Mouse (Mus musculus) heart, embryonic 11.5 days (tissue): ENCODE data around the gene Gm8298. TPM values are rescaled to one million over a fixed set of nuclear protein-coding genes. Genes with fewer than 3 reads are reported as not detected.
"Not testable (repeated sequence)": the region's sequence is repeated elsewhere in the genome, so short reads cannot be mapped to it uniquely, and the experiment has no call there.

Experiments used
- ATAC-seq: fragments of 200-750 bp; cut with Nextera tagmentation; replicated peaks from 2 replicates; pipeline ENCODE4 v1.8.0; 2017; ENCODE audit warnings: moderate library complexity; ENCODE audit not compliant: insufficient number of reproducible peaks, low FRiP score, low TSS enrichment
- H3K27ac ChIP-seq: fragments of 300-500 bp; sonication (generic); 2 replicates; pipeline ENCODE4 v1.5.1; 2014; ENCODE audit warnings: mild to moderate bottlenecking, low read depth, low read length
- H3K27me3 ChIP-seq: fragments of 300-500 bp; sonication (generic); 2 replicates; pipeline ENCODE4 v1.6.1; 2014; ENCODE audit warnings: mild to moderate bottlenecking, low read length, mixed read lengths; ENCODE audit not compliant: control insufficient read depth, insufficient read depth
- H3K36me3 ChIP-seq: fragments of 300-500 bp; sonication (generic); 2 replicates; pipeline ENCODE4 v1.6.1; 2014; ENCODE audit warnings: mild to moderate bottlenecking, low read length, moderate library complexity, mixed read lengths; ENCODE audit not compliant: control insufficient read depth, insufficient read depth
- H3K4me1 ChIP-seq: fragments of 300-500 bp; sonication (generic); 2 replicates; pipeline ENCODE4 v1.6.1; 2014; ENCODE audit warnings: low read length; ENCODE audit not compliant: control insufficient read depth, insufficient read depth
- H3K4me2 ChIP-seq: fragments of 300-500 bp; sonication (generic); 2 replicates; pipeline ENCODE4 v1.6.1; 2014; ENCODE audit warnings: mild to moderate bottlenecking, moderate library complexity
- H3K4me3 ChIP-seq: fragments of 300-500 bp; sonication (generic); 2 replicates; pipeline ENCODE4 v1.5.1; 2014; ENCODE audit warnings: low read depth, low read length
- H3K9ac ChIP-seq: fragments of 300-500 bp; sonication (generic); 2 replicates; pipeline ENCODE4 v1.6.1; 2014; ENCODE audit warnings: mild to moderate bottlenecking, low read depth, low read length, moderate library complexity
- H3K9me3 ChIP-seq: fragments of 300-500 bp; sonication (generic); replicated peaks from 2 replicates; pipeline ENCODE4 v1.6.1; 2016; ENCODE audit warnings: low read length; ENCODE audit not compliant: control insufficient read depth
- WGBS: fragments of 180-500 bp; shearing (Covaris S2); extraction: QIAGEN DNeasy Blood & Tissue Kit; methylation state at CpG from one replicate; pipeline ENCODE4 v1.1.7; 2014; ENCODE audit not compliant: insufficient replicate concordance; 5-methylcytosine and 5-hydroxymethylcytosine counted together
- polyA plus RNA-seq: library from polyadenylated mRNA; unstranded; fragments of >200 nt; fragmentation: Nextera tagmentation; extraction: Ambion mirVana; gene quantifications from 2 replicates; pipeline ENCODE4 v1.2.1, GENCODE M21; 2014

The Gm8298 gene
- not detected in 2 replicates for polyA plus RNA-seq

DNA sequence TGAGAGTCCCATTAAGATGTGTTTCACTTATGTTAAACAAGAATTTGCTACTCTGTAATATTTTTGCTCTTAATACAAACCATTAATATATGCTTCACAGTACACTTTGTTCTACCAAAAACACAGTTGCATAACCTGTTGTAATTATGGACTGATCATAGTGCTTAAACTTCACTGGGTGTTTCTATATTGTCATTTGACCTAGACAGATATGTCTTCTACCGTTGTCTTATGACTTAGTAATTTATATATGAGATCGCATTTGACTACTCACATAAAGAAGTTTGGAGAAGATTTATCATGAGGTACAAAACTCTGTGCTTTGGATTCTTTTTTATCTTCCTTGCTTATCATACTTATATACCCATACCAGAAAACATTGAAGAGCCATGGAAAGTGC, at the start of gene Gm8298:
Gene Gm8298 (plus strand): TSS at position 301 of the 400 bp plus-strand sequence.
- H3K36me3 ChIP-seq = no peaks in the 10 kb centered on the region
- H3K9ac ChIP-seq = no peak within 1 kb of the TSS
- no peak within 1 kb of the TSS for H3K27ac ChIP-seq
- H3K4me2 ChIP-seq = no peak within 1 kb of the TSS
- H3K4me1 ChIP-seq = no peaks in the 10 kb centered on the region
- no peak within 1 kb of the TSS for H3K4me3 ChIP-seq
- H3K27me3 ChIP-seq = no peaks in the 10 kb centered on the region
- 87% methylated on average over 2 of the region's 2 CpGs for WGBS
- ATAC-seq = no peak
- H3K9me3 ChIP-seq = no peaks in the 10 kb centered on the region

DNA sequence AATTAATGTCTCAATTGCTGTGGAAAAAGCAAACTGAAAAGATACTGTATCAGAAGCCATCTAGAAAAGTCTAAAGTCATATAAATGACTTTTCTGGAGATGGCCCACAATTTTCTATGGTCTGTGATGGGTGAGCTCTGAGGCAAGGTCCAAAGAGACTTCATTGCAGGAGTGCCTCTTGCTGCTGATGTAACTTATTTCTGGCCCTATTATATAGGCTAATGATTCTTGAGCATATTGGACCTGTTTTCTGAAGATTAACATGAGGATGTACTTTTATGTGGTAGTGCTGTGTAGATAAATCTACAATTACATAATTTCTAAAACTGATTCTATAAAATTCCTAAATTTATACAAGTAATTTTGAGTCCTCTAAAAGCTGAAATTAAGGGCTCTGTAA, 47.7 kb upstream of the Gm8298 start:
- no peaks in the 10 kb centered on the region for H3K9me3 ChIP-seq
- no peak overlapping the region for H3K4me3 ChIP-seq
- H3K36me3 ChIP-seq = no peaks in the 10 kb centered on the region
- no peaks in the 10 kb centered on the region for H3K4me1 ChIP-seq
- no peak overlapping the region for H3K27ac ChIP-seq
- ATAC-seq = no peak
- no peak overlapping the region for H3K4me2 ChIP-seq
- no peak overlapping the region for H3K9ac ChIP-seq
- H3K27me3 ChIP-seq = no peaks in the 10 kb centered on the region

GRCm38 (mm10) chr3:59870765-59871164, 9.9 kb downstream of the Gm8298 start:
- no peak overlapping the region for H3K27ac ChIP-seq
- no peaks in the 10 kb centered on the region for H3K27me3 ChIP-seq
- no peak overlapping the region for H3K4me2 ChIP-seq
- H3K9me3 ChIP-seq = no peaks in the 10 kb centered on the region
- H3K4me1 ChIP-seq = no peaks in the 10 kb centered on the region
- no peak for ATAC-seq
- no peaks in the 10 kb centered on the region for H3K36me3 ChIP-seq
- no peak overlapping the region for H3K9ac ChIP-seq
- 20% methylated on average over 2 of the region's 2 CpGs for WGBS
- H3K4me3 ChIP-seq = no peak overlapping the region

DNA sequence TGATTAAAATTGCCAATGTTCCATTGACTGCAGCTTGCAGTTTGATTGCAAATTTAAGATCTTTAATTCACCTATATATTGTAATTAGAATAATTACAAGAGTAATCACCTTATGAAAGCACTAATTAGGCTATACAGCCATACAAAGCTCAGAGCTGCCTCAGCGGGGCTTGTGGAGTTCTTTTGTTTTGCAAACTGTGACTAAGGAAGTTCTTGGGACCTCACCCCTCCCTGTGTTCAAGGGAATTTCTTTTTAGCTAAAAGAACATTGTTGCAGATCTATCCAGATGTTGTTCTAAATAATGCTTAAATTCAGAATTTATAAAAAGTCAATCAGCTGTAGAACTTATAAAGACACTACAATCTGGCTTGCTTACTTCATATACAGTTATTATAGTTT, 16.8 kb downstream of the Gm8298 start:
- ATAC-seq, H3K4me1 ChIP-seq, H3K36me3 ChIP-seq, H3K4me3 ChIP-seq, H3K9me3 ChIP-seq, H3K27ac ChIP-seq, H3K9ac ChIP-seq, H3K4me2 ChIP-seq, H3K27me3 ChIP-seq: not testable (repeated sequence)
- 49% methylated on average over 1 of the region's 1 CpGs for WGBS

- H3K9me3 ChIP-seq, H3K4me1 ChIP-seq, H3K36me3 ChIP-seq, ATAC-seq, H3K4me2 ChIP-seq, H3K9ac ChIP-seq, H3K4me3 ChIP-seq, H3K27ac ChIP-seq, H3K27me3 ChIP-seq: not testable (repeated sequence)
- 68% methylated on average over 7 of the region's 7 CpGs for WGBS
Observed at GRCm38 (mm10) chr3:59879801-59880554, 19.1 kb downstream of the Gm8298 start.

- Histone ChIP-seq H3K36me3 (no peaks in the 10 kb centered on the region), H3K9ac (no peak overlapping the region), H3K4me3 (no peak overlapping the region), H3K9me3 (no peaks in the 10 kb centered on the region), H3K4me1 (no peaks in the 10 kb centered on the region), H3K4me2 (no peak overlapping the region), H3K27ac (no peak overlapping the region), H3K27me3 (no peaks in the 10 kb centered on the region)
- no peak for ATAC-seq
- 64% methylated on average over 2 of the region's 2 CpGs for WGBS
Observed at GRCm38 (mm10) chr3:59893276-59893675, 32.4 kb downstream of the Gm8298 start.

DNA sequence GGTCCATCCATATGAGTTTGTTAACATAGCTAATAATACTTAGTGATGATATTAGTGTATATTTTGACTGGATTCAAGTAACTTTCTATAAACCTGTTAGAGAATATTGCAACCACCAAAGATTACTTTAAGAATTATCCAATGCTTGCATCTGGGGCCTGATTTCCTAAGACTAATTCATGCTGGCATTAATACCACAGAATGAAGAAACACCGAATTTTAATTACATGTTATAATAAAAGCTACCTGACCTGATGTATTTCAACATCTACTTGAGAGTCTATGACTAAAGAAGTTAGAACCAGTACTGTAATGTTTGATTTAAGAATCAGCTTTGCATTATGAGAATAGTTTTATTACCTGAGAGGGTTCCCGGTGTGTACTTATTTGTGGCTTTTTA, 64.1 kb downstream of the Gm8298 start, which contains the start of gene C130079G13Rik:
Gene C130079G13Rik (plus strand): TSS at position 301 of the 400 bp plus-strand sequence.
- Histone ChIP-seq H3K27ac (no peak within 1 kb of the TSS), H3K27me3 (no peaks in the 10 kb centered on the region), H3K4me2 (no peak within 1 kb of the TSS), H3K9ac (no peak within 1 kb of the TSS), H3K4me1 (no peaks in the 10 kb centered on the region), H3K4me3 (no peak within 1 kb of the TSS), H3K9me3 (no peaks in the 10 kb centered on the region), H3K36me3 (no peaks in the 10 kb centered on the region)
- WGBS = 77% methylated on average over 2 of the region's 2 CpGs
- no peak for ATAC-seq
